Mouse (Mus musculus) hindbrain, embryonic 11.5 days (tissue): Measurements from ENCODE around the gene Noa1. TPM values are rescaled to one million over a fixed set of nuclear protein-coding genes. Genes with fewer than 3 reads are reported as not detected.

Experiments used
- ATAC-seq: fragments of 200-750 bp; cut with Nextera tagmentation; 2 replicates; pipeline ENCODE4 v1.8.0; 2017; ENCODE audit warnings: mild to moderate bottlenecking, moderate TSS enrichment, moderate library complexity; ENCODE audit not compliant: low FRiP score
- DNase-seq: peaks from one replicate; pipeline ENCODE4 v3.0.0-alpha.2; 2015; ENCODE audit warnings: low spot score
- H3K27ac ChIP-seq: fragments of 300-500 bp; sonication (generic); 2 replicates; pipeline ENCODE4 v1.5.1; 2014; ENCODE audit warnings: mild to moderate bottlenecking, low read depth, low read length
- H3K27me3 ChIP-seq: fragments of 300-500 bp; sonication (generic); 2 replicates; pipeline ENCODE4 v1.6.1; 2014; ENCODE audit warnings: mild to moderate bottlenecking, low read length, moderate library complexity, mixed read lengths; ENCODE audit not compliant: control insufficient read depth, insufficient read depth
- H3K36me3 ChIP-seq: fragments of 300-500 bp; sonication (generic); 2 replicates; pipeline ENCODE4 v1.6.1; 2014; ENCODE audit warnings: mild to moderate bottlenecking, low read length, moderate library complexity, mixed read lengths; ENCODE audit not compliant: control insufficient read depth, insufficient read depth
- H3K4me1 ChIP-seq: fragments of 300-500 bp; sonication (generic); replicated peaks from 2 replicates; pipeline ENCODE4 v1.6.1; 2014; ENCODE audit warnings: low read length, mixed read lengths; ENCODE audit not compliant: control insufficient read depth, insufficient read depth
- H3K4me2 ChIP-seq: fragments of 300-500 bp; sonication (generic); replicated peaks from 2 replicates; pipeline ENCODE4 v1.6.1; 2014; ENCODE audit warnings: mild to moderate bottlenecking, low read depth, low read length
- H3K4me3 ChIP-seq: fragments of 300-500 bp; sonication (generic); 2 replicates; pipeline ENCODE4 v1.5.1; 2014; ENCODE audit warnings: low read depth, low read length
- H3K9ac ChIP-seq: fragments of 300-500 bp; sonication (generic); 2 replicates; pipeline ENCODE4 v1.6.1; 2014; ENCODE audit warnings: low read depth, low read length
- H3K9me3 ChIP-seq: fragments of 300-500 bp; sonication (generic); 2 replicates; pipeline ENCODE4 v1.6.1; 2016; ENCODE audit warnings: low read length; ENCODE audit not compliant: control insufficient read depth
- WGBS: fragments of 180-500 bp; shearing (Covaris S2); extraction: QIAGEN DNeasy Blood & Tissue Kit; methylation state at CpG from one replicate; pipeline ENCODE4 v1.1.7; 2014; 5-methylcytosine and 5-hydroxymethylcytosine counted together
- polyA plus RNA-seq: library from polyadenylated mRNA; unstranded; fragments of >200 nt; fragmentation: Nextera tagmentation; extraction: Ambion mirVana; gene quantifications from 2 replicates; pipeline ENCODE4 v1.2.1, GENCODE M21; 2014

Noa1 gene
- polyA plus RNA-seq, 1 experiment from 2014 or later, result 32.5 TPM

GRCm38 (mm10) chr5:77254402-77254801 is 55.5 kb downstream of the Noa1 start:
- DNase-seq, result no peak
- Histone ChIP-seq H3K4me3 (no peak overlapping the region), H3K4me1 (no peaks in the 10 kb centered on the region), H3K4me2 (no peak overlapping the region), H3K27ac (no peak overlapping the region), H3K9me3 (no peaks in the 10 kb centered on the region), H3K9ac (no peak overlapping the region), H3K36me3 (no peaks in the 10 kb centered on the region), H3K27me3 (no peaks in the 10 kb centered on the region)
- WGBS, result 68% methylated on average over 3 of the region's 3 CpGs
- no peak for ATAC-seq

GRCm38 (mm10) chr5:77253154-77253553 is 56.7 kb downstream of the Noa1 start:
- Histone ChIP-seq H3K27ac (no peak overlapping the region), H3K4me3 (no peak overlapping the region), H3K4me1 (no peaks in the 10 kb centered on the region), H3K27me3 (no peaks in the 10 kb centered on the region), H3K9me3 (no peaks in the 10 kb centered on the region), H3K9ac (no peak overlapping the region), H3K4me2 (no peak overlapping the region), H3K36me3 (no peaks in the 10 kb centered on the region)
- 92% methylated on average over 1 of the region's 1 CpGs for WGBS
- ATAC-seq (no peak), DNase-seq (no peak)

- no peak for ATAC-seq
- WGBS, result 64% methylated on average over 8 of the region's 8 CpGs
- DNase-seq, result no peak
These were observed 57.6 kb downstream of the Noa1 start for GRCm38 (mm10) chr5:77252115-77252827.

GRCm38 (mm10) chr5:77251656-77252055 is 58.2 kb downstream of the Noa1 start:
- H3K4me2 ChIP-seq, result no peak overlapping the region
- WGBS, result 46% methylated on average over 5 of the region's 5 CpGs
- H3K27ac ChIP-seq, result no peak overlapping the region
- no peaks in the 10 kb centered on the region for H3K4me1 ChIP-seq
- no peaks in the 10 kb centered on the region for H3K36me3 ChIP-seq
- H3K4me3 ChIP-seq, result no peak overlapping the region
- ATAC-seq, result no peak
- no peaks in the 10 kb centered on the region for H3K27me3 ChIP-seq
- H3K9ac ChIP-seq, result no peak overlapping the region
- no peaks in the 10 kb centered on the region for H3K9me3 ChIP-seq
- no peak for DNase-seq

More at GRCm38 (mm10) chr5:77252115-77252827, 57.6 kb downstream of the Noa1 start:
- Histone ChIP-seq H3K27me3 (no peaks in the 10 kb centered on the region), H3K9ac (no peak overlapping the region), H3K4me2 (no peak overlapping the region), H3K27ac (no peak overlapping the region), H3K36me3 (no peaks in the 10 kb centered on the region), H3K4me1 (no peaks in the 10 kb centered on the region), H3K9me3 (no peaks in the 10 kb centered on the region), H3K4me3 (no peak overlapping the region)

GRCm38 (mm10) chr5:77250083-77250482 is 59.8 kb downstream of the Noa1 start:
- H3K9me3 ChIP-seq, result no peaks in the 10 kb centered on the region
- H3K4me2 ChIP-seq, result no peak overlapping the region
- H3K4me3 ChIP-seq, result no peak overlapping the region
- H3K4me1 ChIP-seq, result no peaks in the 10 kb centered on the region
- no peaks in the 10 kb centered on the region for H3K36me3 ChIP-seq
- H3K27me3 ChIP-seq, result no peaks in the 10 kb centered on the region
- WGBS, result 71% methylated on average over 9 of the region's 9 CpGs
- no peak overlapping the region for H3K27ac ChIP-seq
- ATAC-seq, result no peak
- no peak for DNase-seq
- H3K9ac ChIP-seq, result no peak overlapping the region

- no peak overlapping the region for H3K4me3 ChIP-seq
- no peak overlapping the region for H3K27ac ChIP-seq
These were observed 63.9 kb downstream of the Noa1 start for GRCm38 (mm10) chr5:77245787-77246671.

GRCm38 (mm10) chr5:77245463-77245786 is 64.5 kb downstream of the Noa1 start:
- H3K4me3 ChIP-seq, result no peak overlapping the region
- DNase-seq, result no peak
- H3K27ac ChIP-seq, result no peak overlapping the region
- H3K9me3 ChIP-seq, result no peaks in the 10 kb centered on the region
- no peaks in the 10 kb centered on the region for H3K36me3 ChIP-seq
- H3K4me2 ChIP-seq, result 0 out of 2 replicates have a peak overlapping the region, but pooled peaks have one; percentile 5
- H3K27me3 ChIP-seq, result no peaks in the 10 kb centered on the region
- peak; percentile 2; the same call in 1 of the 2 replicates for ATAC-seq
- no peak overlapping the region for H3K9ac ChIP-seq
- H3K4me1 ChIP-seq, result no peaks in the 10 kb centered on the region
- WGBS, result 47% methylated on average over 7 of the region's 7 CpGs

More at GRCm38 (mm10) chr5:77245787-77246671, 63.9 kb downstream of the Noa1 start:
- no peaks in the 10 kb centered on the region for H3K4me1 ChIP-seq
- H3K27me3 ChIP-seq, result no peaks in the 10 kb centered on the region
- WGBS, result 32% methylated on average over 26 of the region's 26 CpGs
- H3K9me3 ChIP-seq, result no peaks in the 10 kb centered on the region
- H3K36me3 ChIP-seq, result no peaks in the 10 kb centered on the region
- H3K4me2 ChIP-seq, result 0 out of 2 replicates have a peak overlapping the region, but pooled peaks have one; percentile 5
- ATAC-seq, result peak; percentile 58
- H3K9ac ChIP-seq, result no peak overlapping the region
- DNase-seq, result peak; percentile 49

GRCm38 (mm10) chr5:77244331-77244987 is 65.4 kb downstream of the Noa1 start:
- H3K36me3 ChIP-seq, result no peaks in the 10 kb centered on the region
- ATAC-seq, result peak; percentile 45; the same call in 1 of the 2 replicates
- 39% methylated on average over 8 of the region's 8 CpGs for WGBS
- H3K27me3 ChIP-seq, result no peaks in the 10 kb centered on the region
- no peak overlapping the region for H3K4me3 ChIP-seq
- peak; percentile 30 for DNase-seq
- H3K9me3 ChIP-seq, result no peaks in the 10 kb centered on the region
- no peak overlapping the region for H3K9ac ChIP-seq
- no peak overlapping the region for H3K27ac ChIP-seq
- H3K4me1 ChIP-seq, result no peaks in the 10 kb centered on the region
- no peak overlapping the region for H3K4me2 ChIP-seq
